Mouse (Mus musculus) small intestine, adult 10 weeks (tissue): ENCODE results near the gene Senp6. TPM values are rescaled to one million over a fixed set of nuclear protein-coding genes. Genes with fewer than 3 reads are reported as not detected.

Experiments
- polyA plus RNA-seq: library from polyadenylated mRNA; stranded (reverse); fragments of 350-450 nt; fragmentation: Illumina TruSeq; extraction: RNeasy Lipid Tissue Mini Kit (QIAGEN cat#74804); gene quantifications from one replicate; pipeline ENCODE4 v1.2.3, GENCODE M21; 2014; ENCODE audit warnings: low replicate concordance

Gene Senp6
- polyA plus RNA-seq = 179 TPM

GRCm38 (mm10) chr9:80066367-80067220, at the start of gene Senp6:
Gene Senp6 (plus strand): TSS chr9:80066903.

GRCm38 (mm10) chr9:80164611-80165474, 98.1 kb downstream of the Senp6 start, which contains the start of gene Myo6:
Gene Myo6 (plus strand): TSS chr9:80165031.

Other genes with a start within 250 kb of the Senp6 start
- 1.2 TPM for gene Filip1, start 54.1 kb upstream of the Senp6 start, polyA plus RNA-seq
- 109 TPM for gene Myo6, start 98.1 kb downstream of the Senp6 start, polyA plus RNA-seq